Mouse (Mus musculus): Measurements from ENCODE around the gene Calhm2.

Gene Calhm2

DNA sequence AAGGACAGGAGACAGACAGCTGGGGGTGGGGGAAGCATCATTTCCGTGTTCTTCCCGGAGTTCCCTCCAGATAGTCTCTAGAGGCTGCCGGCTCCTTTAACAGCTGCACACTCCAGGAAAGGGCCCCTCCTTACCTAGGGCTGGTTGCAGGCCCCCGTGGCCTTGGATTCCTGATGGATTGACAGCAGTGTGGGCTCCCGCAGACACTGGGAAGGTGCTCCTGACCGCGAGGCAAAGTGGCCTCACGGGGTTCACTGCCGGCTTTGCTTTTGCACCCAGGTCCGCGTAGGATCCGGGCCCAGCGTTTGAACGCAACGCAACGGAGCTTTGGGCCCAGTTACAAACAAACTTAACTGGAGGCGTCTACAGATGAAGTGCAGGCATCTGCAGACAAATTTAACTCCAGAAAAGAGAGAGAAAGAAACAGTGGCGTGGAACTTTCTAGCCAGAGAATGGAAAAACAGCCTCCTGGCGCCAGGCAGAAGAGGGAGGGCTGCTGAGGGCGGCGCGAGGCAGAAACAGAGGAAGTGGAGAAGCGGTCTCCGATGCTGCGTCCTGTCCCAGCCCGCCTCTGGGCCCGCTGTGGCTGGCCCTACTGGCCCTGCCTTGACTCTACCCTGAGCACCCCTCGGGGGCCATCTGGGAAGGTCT, at the start of gene Calhm2:
Calhm2 (minus strand) TSS at position 524 of the 651 bp plus-strand sequence.
- DNase-seq = peak; percentile 48

DNA sequence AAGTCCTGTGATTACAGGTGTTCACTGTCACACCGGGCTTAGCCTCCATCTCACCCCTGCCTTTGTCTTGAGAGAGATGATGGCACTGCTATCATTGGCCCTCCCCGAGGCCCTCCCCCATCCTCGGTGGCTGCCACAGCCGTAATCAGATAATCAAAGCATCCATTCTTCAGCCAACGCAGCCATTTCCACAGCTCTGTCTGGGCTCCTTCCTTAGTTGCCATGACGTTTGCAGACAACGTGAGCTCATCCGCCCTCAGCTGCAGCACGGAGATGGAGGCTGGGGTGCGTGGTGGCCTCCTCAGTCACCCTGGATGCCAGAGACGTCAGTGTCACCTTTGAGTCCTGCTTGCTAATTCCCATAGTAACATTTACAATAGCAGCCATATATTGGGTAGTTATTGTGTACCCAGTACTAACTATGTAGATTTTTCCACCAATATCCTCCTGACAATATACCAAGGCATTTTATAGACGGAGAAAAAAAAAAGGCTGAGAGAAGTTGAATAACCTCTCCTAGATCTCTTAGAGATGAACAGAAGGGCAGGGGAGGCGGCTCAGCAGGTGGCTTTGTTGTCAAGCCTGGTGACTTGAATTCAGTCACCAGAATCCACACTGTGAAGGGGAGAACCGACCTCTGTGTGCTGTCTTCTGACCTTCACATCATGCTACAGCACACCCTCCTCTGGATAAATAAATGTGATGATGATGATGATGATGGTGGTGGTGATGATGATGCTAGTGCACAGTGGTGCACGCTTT, 48.6 kb upstream of the Calhm2 start:
- DNase-seq = no peak

DNA sequence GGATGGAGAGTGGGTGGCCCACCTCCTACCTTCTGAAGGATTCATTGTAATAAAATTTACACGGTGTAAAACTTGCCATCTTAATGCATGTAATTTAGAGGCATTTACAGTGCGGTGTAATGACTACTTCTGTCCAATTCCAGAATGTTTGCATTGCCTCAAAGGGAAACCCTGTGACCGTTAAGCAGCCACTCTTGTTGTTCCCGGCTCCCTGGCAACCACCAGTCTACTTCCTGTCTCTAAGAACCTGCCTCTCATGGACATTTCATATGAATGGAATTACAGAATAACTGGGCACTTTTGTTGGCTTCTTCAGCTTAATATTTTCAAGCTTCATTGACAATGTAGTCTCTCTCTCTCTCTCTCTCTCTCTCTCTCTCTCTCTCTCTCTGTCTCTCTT, 46.6 kb upstream of the Calhm2 start:
- no peak for DNase-seq

DNA sequence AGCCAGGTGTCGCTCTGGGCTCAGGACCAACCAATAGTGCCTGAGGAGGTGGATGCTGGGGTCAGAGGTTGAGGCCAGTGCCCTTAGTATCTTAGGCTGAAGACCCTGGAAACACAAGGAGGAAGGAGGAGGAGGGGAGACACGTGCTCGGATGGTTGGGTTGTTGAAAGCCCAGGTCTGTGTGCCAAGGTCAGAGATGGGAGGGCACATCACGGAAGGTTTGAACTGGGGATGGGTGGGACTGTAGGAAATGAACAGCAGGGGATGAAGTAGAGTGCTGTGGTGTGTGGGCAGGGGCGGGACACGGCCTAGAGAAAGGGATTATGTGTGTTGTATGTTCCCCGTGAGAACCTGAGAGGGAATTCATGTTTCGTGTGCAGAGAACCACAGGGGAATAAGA, 46.1 kb upstream of the Calhm2 start:
- no peak for DNase-seq

DNA sequence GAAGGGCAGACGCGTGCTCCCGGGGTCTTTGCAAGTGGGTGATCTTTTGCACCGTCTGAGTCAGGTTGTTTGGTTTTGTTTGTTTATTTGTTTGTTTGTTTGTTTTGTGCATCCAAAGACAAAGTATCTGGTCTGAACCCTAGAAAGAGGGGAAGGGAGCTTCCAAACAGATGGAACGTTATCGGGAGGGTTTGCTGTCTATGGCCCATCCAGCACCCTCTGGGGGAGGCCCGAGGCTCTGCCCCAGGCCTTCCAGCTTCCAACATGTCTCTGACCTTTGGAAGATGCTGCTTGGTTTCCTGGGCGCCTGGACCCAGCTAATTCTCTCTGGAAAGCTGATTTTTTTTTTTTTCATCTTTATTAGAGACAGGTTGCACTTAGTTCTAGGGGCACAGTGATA, 41.9 kb upstream of the Calhm2 start:
- DNase-seq = no peak

DNA sequence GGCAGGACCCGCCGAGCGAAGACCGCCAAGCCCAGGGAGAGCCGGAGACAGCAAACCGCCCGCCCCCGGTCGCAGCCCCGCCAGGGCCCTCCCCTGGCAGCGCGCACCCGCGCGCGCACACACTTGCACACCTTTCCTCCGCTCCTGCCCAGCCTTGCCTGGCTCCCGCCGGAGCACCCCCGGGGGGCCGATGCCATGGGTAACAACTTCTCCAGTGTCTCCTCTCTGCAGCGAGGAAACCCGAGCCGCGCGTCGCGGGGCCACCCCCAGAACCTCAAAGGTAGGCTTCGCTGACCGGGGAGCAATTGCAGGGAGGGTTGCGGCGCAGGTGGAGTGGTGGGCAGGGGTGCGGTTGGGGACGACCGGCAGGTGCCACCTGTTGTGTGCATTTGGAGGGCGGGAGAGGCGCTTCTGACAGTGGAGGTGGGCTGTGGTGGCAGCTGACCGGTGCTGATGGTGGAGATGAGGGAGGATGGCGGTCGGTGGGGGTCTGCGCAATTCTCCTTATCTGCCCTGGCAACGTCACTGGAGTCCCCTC, 41.2 kb upstream of the Calhm2 start:
- DNase-seq = peak; percentile 11

DNA sequence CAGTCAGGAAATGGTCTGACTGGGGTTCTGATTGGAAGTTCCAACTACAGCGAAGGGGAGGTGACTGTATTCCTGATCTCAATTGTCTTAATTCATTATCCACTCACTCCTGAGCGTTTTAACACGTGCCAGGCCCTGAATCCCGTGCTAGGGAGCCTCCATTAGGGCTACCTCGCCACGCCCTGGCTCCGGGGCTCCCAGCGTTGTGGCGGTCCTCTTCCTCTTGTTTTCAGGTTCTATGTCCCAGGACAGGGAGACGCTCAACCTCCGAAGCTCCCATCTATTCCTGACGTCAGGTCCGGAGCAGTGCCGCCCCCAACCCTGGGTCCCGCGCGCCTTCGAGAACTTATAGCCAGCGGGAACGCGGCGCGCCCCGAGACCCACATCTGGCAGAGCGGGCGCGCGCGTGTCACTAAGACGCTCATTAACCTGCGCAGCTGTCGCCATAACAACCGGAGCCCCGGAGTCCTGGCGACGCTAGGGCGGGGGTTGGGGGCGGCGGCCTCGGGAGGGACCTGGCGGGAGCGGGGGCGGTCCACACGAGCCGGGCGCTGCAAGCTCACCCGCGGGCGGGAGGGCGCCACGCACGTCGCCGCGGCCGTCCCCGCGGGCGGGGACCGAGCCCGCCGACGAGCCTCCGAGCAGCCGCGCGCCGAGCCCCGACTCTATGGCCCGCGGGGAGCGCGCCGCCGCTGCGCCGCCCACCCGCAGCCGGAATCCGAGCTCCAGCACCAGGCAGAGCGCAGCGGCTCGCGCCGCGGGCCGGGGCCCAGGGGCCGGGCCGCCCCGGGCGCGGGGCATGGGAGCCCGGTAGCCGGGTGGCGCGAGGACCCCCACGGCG, 40.6 kb upstream of the Calhm2 start, which contains the start of gene Neurl1a:
Neurl1a (plus strand) TSS at position 390 of the 841 bp plus-strand sequence.
- DNase-seq = peak; percentile 43

DNA sequence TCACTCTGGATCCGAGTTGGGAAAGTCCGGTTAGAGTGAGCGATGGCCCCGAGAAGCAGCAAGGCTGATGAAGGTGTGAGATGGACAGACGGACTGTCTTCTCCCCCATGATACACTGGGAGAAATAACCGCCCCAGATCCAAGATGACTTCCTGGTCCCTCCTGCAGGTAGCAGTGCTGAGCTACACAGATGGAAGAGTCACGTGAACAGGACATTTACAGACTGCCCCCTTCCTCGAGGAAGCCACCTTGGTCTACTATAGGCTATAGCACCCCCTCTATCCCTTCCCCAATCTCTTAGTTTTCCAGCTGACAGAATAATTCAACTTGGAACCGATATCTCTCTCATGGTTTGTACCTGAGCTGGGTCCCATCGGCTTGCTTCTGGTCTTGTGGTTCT, 39.9 kb upstream of the Calhm2 start:
- DNase-seq = no peak

DNA sequence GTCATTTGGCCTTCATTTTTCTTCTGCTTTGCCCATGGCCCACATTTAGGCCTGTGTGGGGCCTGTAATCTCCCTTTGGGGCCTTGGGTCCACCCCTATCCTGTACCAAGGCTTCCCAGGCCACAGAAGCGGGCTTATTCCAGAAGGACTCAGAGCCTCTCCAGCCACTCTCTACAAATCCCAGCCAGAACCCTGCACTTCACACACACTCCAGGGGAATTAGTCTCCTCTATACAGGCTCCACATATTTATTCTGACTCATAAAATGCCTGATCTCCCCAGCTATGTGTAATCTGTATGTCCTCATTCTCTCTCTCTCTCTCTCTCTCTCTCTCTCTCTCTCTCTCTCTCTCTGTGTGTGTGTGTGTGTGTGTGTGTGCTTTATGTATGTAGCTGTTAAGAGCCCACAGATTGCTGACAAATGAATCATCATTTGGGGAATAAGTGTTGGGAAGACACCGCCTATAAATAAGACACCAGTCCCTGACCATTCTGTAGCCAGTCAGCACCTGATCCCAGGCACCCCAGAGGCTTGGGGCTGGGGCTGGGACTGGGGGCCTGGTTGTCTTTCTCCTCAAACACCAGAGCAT, 38.9 kb upstream of the Calhm2 start:
- no peak for DNase-seq

DNA sequence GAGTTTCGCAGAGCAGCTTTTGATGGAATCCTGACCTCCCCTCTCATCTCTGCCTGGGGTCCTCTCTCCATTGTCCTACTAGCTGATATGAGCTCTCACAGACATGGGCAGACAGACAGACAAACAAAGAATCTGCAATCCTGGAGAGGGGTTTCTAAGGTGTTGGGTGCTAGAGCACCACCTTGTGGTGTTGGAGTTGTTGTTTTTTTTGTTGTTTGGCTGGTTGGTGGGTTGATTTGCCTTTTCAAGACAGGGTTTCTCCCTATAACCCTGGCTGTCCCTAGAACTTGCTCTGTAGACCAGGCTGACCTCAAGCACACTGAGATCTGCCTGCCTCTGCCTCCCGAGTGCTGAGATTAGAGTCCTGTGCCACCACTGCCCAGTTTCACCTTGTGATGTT, 37.4 kb upstream of the Calhm2 start:
- no peak for DNase-seq

DNA sequence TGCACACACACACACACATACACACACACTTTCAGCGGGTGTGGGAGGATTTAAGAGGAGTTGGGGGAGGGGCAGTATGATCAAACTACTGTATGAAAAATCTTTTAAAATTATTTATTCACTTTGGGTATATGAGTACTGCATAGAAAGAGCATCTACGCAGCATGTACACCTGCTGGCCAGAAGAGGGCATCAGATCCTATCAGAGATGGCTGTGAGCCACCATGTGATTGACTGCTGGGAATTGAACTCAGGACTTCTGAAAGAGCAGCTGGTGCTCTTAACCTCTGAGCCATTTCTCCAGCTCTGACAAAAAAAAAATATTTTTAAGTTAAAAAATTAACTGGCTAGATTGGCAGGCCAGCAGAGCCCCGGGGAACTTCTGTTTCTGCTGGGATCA, 36.4 kb upstream of the Calhm2 start:
- peak; percentile 23 for DNase-seq

DNA sequence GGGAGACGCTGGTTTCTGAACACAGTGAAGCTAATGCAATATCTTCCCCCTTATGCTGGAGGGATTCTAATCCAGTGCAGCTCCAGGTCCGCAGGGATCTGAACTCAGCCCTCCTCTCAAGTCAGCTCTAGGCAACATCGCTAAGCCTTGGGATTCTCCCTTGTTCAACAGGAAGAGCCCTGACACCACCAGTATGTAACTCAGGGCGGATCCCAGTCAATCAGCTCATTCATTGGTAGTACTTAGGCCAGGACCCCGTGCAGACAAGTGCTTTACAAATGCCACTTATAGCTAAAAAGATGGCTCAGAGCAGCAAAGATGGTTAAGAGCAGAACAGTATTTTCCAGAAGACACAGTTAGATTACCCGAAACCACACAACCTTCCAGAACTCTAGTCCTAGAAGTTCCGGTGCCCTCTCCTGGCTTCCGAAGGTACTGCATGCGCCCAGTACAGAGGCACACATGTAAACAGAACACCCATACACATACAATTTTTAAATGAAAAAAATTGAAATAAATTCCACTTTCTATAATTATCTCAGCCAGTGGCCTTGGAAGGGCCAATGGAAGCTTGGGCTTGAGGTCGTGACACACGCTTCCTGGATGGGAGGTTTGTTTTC, 30.8 kb upstream of the Calhm2 start:
- peak; percentile 91 for DNase-seq

DNA sequence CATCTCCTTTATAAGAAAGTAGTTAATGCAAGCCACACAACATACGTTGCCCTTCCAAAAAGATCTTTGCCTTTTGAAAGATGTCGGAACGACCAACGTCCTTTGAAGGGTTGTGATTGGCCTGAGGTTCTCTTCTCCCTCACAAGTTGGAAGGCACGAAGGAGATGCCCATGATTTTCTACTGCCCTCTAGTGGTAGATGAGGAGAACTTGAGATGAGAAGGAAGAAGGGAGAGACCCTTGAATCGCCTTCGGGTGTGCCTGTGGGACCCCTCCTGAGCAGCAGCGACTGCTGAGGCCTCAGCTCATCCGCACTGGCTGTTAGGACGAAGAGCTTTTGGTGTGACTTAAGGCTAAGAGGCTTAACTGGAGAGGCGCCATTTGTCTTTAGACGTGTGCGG, 30.1 kb upstream of the Calhm2 start:
- DNase-seq = peak; percentile 46

DNA sequence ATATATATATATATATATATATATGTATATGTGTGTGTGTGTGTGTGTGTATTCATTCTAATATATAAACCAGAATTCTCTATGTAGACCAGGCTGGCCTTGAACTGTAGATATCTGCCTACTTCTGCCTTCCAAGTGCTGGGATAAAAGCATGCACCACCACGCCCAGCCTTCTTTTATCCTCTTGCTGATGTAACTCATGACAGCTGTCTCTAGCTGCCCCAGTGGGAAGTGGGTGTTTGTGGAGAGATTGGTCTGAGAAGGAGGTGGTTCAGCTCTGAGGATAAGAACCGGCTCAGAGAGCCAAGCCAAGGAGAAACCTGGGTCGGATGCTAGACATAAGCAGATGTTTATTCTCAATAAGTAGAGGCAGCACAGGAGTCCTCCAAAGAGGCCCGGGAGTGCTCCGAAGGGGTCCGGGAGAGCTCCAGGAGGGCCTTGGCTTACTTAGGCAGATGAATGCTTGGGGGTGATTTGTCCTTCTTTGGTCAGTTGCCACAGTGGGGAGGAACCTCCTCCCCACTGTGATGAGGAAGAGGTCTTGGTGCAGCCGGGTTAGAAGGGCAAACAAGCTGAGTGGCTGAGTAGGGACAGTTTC, 29.6 kb upstream of the Calhm2 start:
- DNase-seq = no peak

DNA sequence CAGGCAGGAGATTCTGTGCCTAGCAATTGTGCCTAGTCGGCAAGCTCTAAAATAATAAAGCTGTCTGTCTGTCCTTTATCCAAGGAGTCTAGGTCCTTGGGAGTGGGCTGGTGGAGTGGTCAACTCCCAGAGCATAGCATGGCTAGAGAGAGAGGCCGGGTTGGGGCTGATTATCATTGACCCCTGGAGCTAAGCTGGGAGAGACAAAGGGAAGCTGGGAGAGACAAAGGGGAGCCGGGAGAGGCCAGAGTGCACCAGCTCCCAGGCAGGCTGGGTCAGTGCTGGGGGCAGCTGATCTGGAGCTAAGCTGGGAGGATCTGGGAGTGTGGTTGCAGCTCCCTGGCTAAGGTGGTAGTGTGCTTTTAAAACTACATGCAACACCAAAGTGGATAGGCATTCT, 28.7 kb upstream of the Calhm2 start:
- no peak for DNase-seq

DNA sequence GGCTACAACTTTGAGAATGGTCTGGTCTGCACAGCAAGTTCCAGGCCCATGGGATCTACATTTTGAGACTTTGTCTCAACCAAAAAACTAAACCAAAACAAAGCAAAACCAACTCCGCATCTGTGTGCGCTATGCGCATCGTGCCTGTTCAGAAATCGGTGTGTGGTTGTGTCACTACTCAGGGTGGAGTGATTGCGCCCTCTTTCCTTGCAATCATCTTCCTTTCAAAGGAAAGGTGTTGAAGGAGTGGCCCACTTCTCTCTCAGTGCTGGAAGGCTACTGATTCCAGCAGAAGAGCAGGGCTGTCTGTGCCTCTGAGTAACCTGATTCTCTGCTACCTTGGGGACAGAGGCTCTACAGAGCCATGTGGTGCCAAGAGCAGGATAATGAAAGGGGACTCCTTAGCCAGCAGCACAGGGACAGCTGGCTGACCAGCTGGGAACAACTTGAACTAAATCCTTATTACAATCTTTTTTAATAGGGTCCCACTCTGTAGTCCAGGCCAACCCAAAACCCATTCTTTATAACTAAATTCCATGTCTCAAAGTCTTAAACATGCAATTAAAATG, 25.2 kb upstream of the Calhm2 start:
- DNase-seq = no peak

DNA sequence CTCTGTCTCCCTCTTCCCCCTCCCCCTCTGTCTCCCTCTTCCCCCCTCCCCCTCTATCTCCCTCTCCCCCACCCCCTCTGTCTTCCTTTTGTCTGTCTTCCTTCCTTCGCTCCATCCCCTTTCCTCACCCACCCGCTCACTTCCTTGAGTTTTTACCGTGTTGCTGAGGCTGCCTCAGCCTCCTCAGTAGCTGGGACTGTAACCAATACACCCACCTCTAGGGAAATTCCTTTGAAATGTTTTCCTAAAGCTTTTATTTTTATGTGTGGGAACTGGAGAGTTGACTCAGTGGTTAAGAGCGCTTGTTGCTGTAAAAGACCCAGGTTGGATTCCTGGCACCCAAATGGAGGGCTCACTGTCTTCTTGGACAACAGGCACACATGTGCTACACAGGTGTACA, 23.6 kb upstream of the Calhm2 start:
- DNase-seq = no peak

DNA sequence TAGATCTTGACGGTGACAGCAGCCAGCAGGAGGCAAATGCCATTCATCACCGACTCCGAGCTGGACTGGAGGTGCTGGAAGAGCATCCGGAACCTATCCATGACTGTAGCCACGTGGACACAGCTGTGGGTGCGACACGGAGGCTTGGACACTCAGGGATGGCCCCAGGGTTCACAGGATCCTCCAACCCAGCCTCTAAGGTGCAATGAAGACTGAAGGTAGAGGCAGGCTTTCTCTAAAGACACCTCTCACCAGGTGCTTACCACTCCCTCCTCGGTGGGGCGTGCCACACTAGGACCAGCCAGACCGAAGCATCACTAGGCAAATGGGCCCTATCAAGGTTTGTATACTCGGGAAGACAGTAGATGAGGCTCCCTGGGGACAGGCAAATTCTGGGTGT, 19.6 kb upstream of the Calhm2 start, which contains the start of gene Calhm3:
Calhm3 (minus strand) TSS at position 101 of the 400 bp plus-strand sequence.
- DNase-seq = no peak

DNA sequence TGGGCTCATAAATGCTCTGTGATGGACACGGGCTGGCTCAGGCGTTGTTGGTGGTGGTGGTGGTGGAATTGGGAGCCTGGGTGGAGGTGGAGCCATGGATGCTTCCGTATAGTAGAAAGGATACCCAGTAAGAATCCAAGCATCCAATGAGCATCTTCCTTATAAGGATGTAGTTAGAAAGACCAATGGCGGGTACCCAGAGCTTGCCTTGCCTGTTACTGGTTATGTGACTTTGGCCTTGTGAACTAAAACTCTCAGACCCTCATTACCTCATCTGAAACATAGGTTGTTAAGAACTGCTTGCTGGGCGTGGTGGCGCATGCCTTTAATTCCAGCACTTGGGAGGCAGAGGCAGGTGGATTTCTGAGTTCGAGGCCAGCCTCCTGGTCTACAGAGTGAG, 15.7 kb upstream of the Calhm2 start:
- no peak for DNase-seq

DNA sequence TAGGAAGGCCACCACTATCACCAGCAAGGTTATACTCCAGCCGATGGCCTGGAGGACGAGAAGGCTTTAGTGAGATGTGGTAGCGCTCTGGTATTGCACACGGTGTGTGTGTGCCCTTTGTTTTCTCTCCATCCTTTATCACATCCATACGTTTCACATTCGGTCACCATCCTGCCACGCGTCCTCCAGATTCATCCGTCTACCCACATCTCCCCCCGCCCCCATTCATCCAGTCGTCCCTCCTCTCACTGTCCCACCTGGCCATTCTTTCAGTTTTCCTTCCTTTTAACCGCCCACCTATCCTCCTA, 13.9 kb upstream of the Calhm2 start:
- DNase-seq = no peak

DNA sequence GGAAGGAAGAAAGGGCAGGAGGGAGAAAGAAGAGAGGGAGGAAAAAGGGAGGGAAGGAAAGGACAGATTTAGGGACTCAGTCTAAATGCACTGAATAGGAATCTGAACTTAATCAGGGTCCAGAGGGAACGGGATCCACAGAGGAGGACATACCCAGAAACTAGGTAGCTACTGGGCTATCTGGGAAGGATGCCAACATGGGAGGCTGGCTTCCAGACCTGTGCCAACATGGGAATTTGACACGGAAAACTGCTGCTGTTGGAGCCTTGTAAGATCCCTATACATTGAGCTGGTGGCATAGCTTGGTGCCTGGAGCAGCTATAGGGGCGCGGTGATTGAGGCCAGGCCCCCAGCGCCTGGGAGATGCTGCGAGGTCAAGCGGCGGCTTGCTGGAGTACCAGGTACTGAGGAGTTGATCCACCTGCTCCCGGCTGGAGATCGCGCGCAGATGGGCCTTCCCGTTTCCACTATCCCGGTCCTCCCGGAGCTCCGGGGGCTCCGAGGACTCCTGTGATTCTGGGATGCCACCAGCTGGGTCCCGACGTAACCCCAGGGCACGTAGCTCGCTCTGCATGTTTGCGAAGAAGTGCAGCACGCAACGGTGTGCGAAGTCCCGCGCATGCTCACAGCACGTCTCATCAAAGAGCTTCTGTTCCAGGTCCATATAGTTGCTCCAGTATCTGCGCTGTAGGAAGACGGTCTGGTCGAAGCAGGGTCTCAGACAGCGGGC, 13.4 kb upstream of the Calhm2 start:
- no peak for DNase-seq
